Mouse (Mus musculus): ENCODE results near the gene Gm10217. TPM values are rescaled to one million over a fixed set of nuclear protein-coding genes. Genes with fewer than 3 reads are reported as not detected.

Gene Gm10217
- total and polyA plus RNA-seq, 3 experiments = not detected

DNA sequence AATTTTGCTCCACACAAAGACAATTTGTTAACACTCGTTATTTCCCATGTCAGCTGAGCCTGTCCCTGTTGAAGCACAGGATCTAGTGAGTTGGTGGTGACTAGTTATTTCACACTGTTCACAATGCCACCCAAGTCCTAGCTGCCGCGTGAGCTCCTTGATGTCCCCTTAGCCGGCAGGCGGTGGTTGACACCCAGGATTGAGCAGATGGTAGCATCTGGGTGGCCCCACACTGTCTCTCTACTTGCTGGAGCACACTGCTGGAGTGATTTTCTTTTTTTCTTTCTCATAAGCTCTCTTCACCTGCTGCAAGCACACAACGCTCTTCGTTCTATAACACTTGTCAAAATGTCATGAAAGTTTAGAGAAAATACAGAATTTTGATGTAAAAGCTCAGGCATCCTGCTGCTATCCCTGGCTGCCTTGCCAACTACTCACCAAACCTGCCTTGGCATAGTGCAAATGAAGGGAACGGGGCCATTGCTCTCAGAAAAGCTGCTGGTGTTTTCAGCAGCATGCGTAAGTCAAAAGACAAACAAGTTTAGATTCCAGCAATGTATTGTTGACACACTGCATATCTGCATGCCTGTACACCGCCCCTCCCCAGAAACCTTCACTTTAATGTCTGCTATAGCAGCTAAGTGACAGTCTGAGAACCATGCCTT lies 3.4 kb upstream of the Gm10217 start:
- dilution Hi-C loops (cut with MboI; ENCODE audit: extremely low pct_ligation_motif_present, extremely low pct_unique_long_range_greater_than_20kb, low sequenced_read_pairs) (no loop called here), in situ Hi-C loops (cut with MboI; ENCODE audit: low pct_ligation_motif_present, low pct_unique_long_range_greater_than_20kb, low sequenced_read_pairs) (no loop called here)
- H3K9ac ChIP-seq (ENCODE audit: insufficient read depth, low read depth) = no peak overlapping the region
- TF ChIP-seq RAD21 (IDR thresholded peaks at IDR 0.05; ENCODE audit: low read depth, low read length) = no peak
- TF ChIP-seq MXI1 (IDR thresholded peaks at IDR 0.05; ENCODE audit: low read depth, low read length) = no peak
- no peak for TF ChIP-seq HCFC1 (IDR thresholded peaks at IDR 0.05; ENCODE audit: low read depth, low read length)
- TF ChIP-seq PAX5 (IDR thresholded peaks at IDR 0.05; ENCODE audit: low read length) = no peak
- TF ChIP-seq NELFE (IDR thresholded peaks at IDR 0.05; ENCODE audit: low read depth, low read length) = no peak
- no peak for TF ChIP-seq MAFK (IDR thresholded peaks at IDR 0.05; ENCODE audit: insufficient replicate concordance, low read length)
- no peak for TF ChIP-seq E2F4 (IDR thresholded peaks at IDR 0.05; ENCODE audit: insufficient replicate concordance, low read depth, low read length)
- TF ChIP-seq GABPA (IDR thresholded peaks at IDR 0.05; ENCODE audit: insufficient replicate concordance, low read depth, low read length) = no peak
- TF ChIP-seq SMC3 (IDR thresholded peaks at IDR 0.05; ENCODE audit: low read depth, low read length) = no peak
- no peak for TF ChIP-seq NRF1 (IDR thresholded peaks at IDR 0.05; ENCODE audit: low read depth, low read length)
- TF ChIP-seq CHD2 (IDR thresholded peaks at IDR 0.05; ENCODE audit: low read length) = no peak
- no peak for TF ChIP-seq CHD1 (IDR thresholded peaks at IDR 0.05; ENCODE audit: low read depth, low read length)
- no peak for TF ChIP-seq TCF12 (IDR thresholded peaks at IDR 0.05; ENCODE audit: low read depth, low read length)
- TF ChIP-seq POLR2AphosphoS2 (IDR thresholded peaks at IDR 0.05; ENCODE audit: low read depth, low read length) = no peak
- no peak for TF ChIP-seq BHLHE40 (IDR thresholded peaks at IDR 0.05; ENCODE audit: low read depth, low read length)
- TF ChIP-seq UBTF (IDR thresholded peaks at IDR 0.05; ENCODE audit: low read depth, low read length) = no peak
- TF ChIP-seq ELF1 (IDR thresholded peaks at IDR 0.05; ENCODE audit: low read depth, low read length) = no peak
- no peak for TF ChIP-seq RCOR1 (conservative IDR thresholded peaks at IDR 0.05; ENCODE audit: low read depth, low read length)
- TF ChIP-seq MAX (IDR thresholded peaks at IDR 0.05; ENCODE audit: low read length) = no peak
- H3K4me3 ChIP-seq (replicated peaks in 1 of 3; ENCODE audit: low read depth in 2 of 3, low read length in 2 of 3, poor library complexity in 1 of 3) = no peak overlapping the region
- peaks cover 29% of the 10 kb centered on the region for H3K9me3 ChIP-seq (replicated peaks; ENCODE audit: low read length)
- H3K27ac ChIP-seq (ENCODE audit: insufficient read depth, low read depth) = no peak overlapping the region
- DNase-seq (ENCODE audit: extremely low read depth) = no peak
- H3K4me2 ChIP-seq (ENCODE audit: insufficient read depth, low read depth, poor library complexity, severe bottlenecking) = no peak overlapping the region
- no peaks in the 10 kb centered on the region for H3K79me2 ChIP-seq (replicated peaks; ENCODE audit: control insufficient read depth, extremely low read depth, insufficient read depth, poor library complexity, severe bottlenecking)
- H3K4me1 ChIP-seq (ENCODE audit: control insufficient read depth in 1 of 2, insufficient read depth in 2 of 2) = no peaks in the 10 kb centered on the region
- no peaks in the 10 kb centered on the region for H3K27me3 ChIP-seq (replicated peaks)
- H3K36me3 ChIP-seq (replicated peaks in 1 of 2; ENCODE audit: control insufficient read depth in 1 of 2, insufficient read depth in 1 of 2, low read length in 1 of 2) = no peaks in the 10 kb centered on the region

GRCm38 (mm10) chr8:9865150-9865549 lies 1.1 kb downstream of the Gm10217 start:
- Histone ChIP-seq H3K9ac (ENCODE audit: insufficient read depth, low read depth) (no peak overlapping the region), H3K27ac (ENCODE audit: insufficient read depth, low read depth) (no peak overlapping the region), H3K4me2 (ENCODE audit: insufficient read depth, low read depth, poor library complexity, severe bottlenecking) (no peak overlapping the region), H3K4me3 (replicated peaks in 1 of 3; ENCODE audit: low read depth in 2 of 3, low read length in 2 of 3, poor library complexity in 1 of 3) (no peak overlapping the region), H3K79me2 (replicated peaks; ENCODE audit: control insufficient read depth, extremely low read depth, insufficient read depth, poor library complexity, severe bottlenecking) (no peaks in the 10 kb centered on the region), H3K27me3 (replicated peaks) (no peaks in the 10 kb centered on the region), H3K36me3 (replicated peaks in 1 of 2; ENCODE audit: control insufficient read depth in 1 of 2, insufficient read depth in 1 of 2, low read length in 1 of 2) (no peaks in the 10 kb centered on the region), H3K4me1 (ENCODE audit: control insufficient read depth in 1 of 2, insufficient read depth in 2 of 2) (no peaks in the 10 kb centered on the region), H3K9me3 (replicated peaks; ENCODE audit: low read length) (peaks cover 44% of the 10 kb centered on the region)
- dilution Hi-C loops (cut with MboI; ENCODE audit: extremely low pct_ligation_motif_present, extremely low pct_unique_long_range_greater_than_20kb, low sequenced_read_pairs) = no loop called here
- no peak for DNase-seq (ENCODE audit: extremely low read depth)
- in situ Hi-C loops (cut with MboI; ENCODE audit: low pct_ligation_motif_present, low pct_unique_long_range_greater_than_20kb, low sequenced_read_pairs) = no loop called here
- no peak for TF ChIP-seq E2F4 (IDR thresholded peaks at IDR 0.05; ENCODE audit: insufficient replicate concordance, low read depth, low read length)
- TF ChIP-seq KAT2A (IDR thresholded peaks at IDR 0.05; ENCODE audit: insufficient replicate concordance, low read length) = no peak
- no peak for TF ChIP-seq ZC3H11A (IDR thresholded peaks at IDR 0.05; ENCODE audit: low read depth, low read length)
- TF ChIP-seq HCFC1 (IDR thresholded peaks at IDR 0.05; ENCODE audit: low read depth, low read length) = no peak
- TF ChIP-seq NRF1 (IDR thresholded peaks at IDR 0.05; ENCODE audit: low read depth, low read length) = no peak
- no peak for TF ChIP-seq TBP (conservative IDR thresholded peaks at IDR 0.05; ENCODE audit: low read depth, low read length)
- TF ChIP-seq ELF1 (IDR thresholded peaks at IDR 0.05; ENCODE audit: low read depth, low read length) = no peak
- no peak for TF ChIP-seq RAD21 (IDR thresholded peaks at IDR 0.05; ENCODE audit: low read depth, low read length)
- TF ChIP-seq IRF4 (IDR thresholded peaks at IDR 0.05; ENCODE audit: low read depth, low read length) = no peak
- TF ChIP-seq ZKSCAN1 (IDR thresholded peaks at IDR 0.05; ENCODE audit: borderline replicate concordance, low read depth, low read length) = no peak
- no peak for TF ChIP-seq PAX5 (IDR thresholded peaks at IDR 0.05; ENCODE audit: low read length)
- no peak for TF ChIP-seq ZMIZ1 (IDR thresholded peaks at IDR 0.05; ENCODE audit: low read depth, low read length)
- no peak for TF ChIP-seq MXI1 (IDR thresholded peaks at IDR 0.05; ENCODE audit: low read depth, low read length)
- TF ChIP-seq CHD2 (IDR thresholded peaks at IDR 0.05; ENCODE audit: low read length) = no peak
- TF ChIP-seq EP300 (IDR thresholded peaks at IDR 0.05; ENCODE audit: low read length) = no peak
- no peak for TF ChIP-seq RCOR1 (conservative IDR thresholded peaks at IDR 0.05; ENCODE audit: low read depth, low read length)
- TF ChIP-seq GABPA (IDR thresholded peaks at IDR 0.05; ENCODE audit: insufficient replicate concordance, low read depth, low read length) = no peak
- no peak for TF ChIP-seq CTCF (conservative IDR thresholded peaks at IDR 0.05 in 1 of 2, IDR thresholded peaks at IDR 0.05 in 1 of 2; ENCODE audit: low read depth in 2 of 2, low read length in 2 of 2)
- no peak for TF ChIP-seq JUN (IDR thresholded peaks at IDR 0.05; ENCODE audit: insufficient read depth, low read depth, low read length)
- TF ChIP-seq CHD1 (IDR thresholded peaks at IDR 0.05; ENCODE audit: low read depth, low read length) = no peak
